16 mouse cellular contexts compared by ENCODE assay signal in the genomic region with DNA sequence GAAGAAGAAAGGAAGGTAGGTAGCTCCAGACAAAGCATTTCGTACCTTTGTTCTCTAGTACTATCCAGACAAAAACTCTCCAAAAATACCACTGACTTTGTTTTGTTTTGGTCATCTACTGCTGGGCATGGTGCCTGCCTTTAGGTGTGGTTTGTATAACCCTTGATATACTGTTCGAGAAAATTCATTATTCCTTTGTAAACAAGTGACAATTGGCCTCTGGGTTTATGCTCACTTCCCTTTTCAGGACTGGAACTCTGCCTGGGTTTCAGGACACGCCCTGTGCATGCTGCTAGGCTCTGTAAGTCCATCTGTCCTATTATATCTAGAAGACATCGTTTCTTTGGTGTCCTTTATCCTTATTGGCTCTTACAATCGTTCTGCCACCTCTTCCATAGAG. TPM values are rescaled to one million over a fixed set of nuclear protein-coding genes. Genes with fewer than 3 reads are reported as not detected.
DNase-seq lines count a peak whose midpoint lies in the region; ATAC-seq and TF ChIP-seq lines count a peak whose summit lies in the region.
"Had no signal": no experiment of that assay in that cellular context is flagged by ENCODE, and none has a peak within 500 bp of the region (broad histone marks: within the 10 kb centered on the region; RNA-seq: fewer than 3 reads in every experiment).

A gene (minus strand): TSS at position 119 of the 400 bp plus-strand sequence.

- no peaks in the 10 kb centered on the region for H3K79me2 ChIP-seq in liver, adult 2 months (ENCODE audit: control insufficient read depth, insufficient read depth, low read length)
- no peaks in the 10 kb centered on the region for H3K79me2 ChIP-seq in myocyte (ENCODE audit: control insufficient read depth, insufficient read depth)

- peak; percentile 75 for TF ChIP-seq EP300 in lung, postnatal 0 days (IDR thresholded peaks at IDR 0.05)

- ATAC-seq in lung, postnatal 0 days: peak; percentile 80
- ATAC-seq in hindbrain, embryonic 12.5 days (ENCODE audit: low FRiP score): no peak

- no peak for TF ChIP-seq CTCF in gastrocnemius, adult 2 months (IDR thresholded peaks at IDR 0.05)
- TF ChIP-seq CTCF in liver, adult 2 months (IDR thresholded peaks at IDR 0.05; ENCODE audit: low read depth, low read length): no peak
- no peak for TF ChIP-seq CTCF in lung, postnatal 0 days (IDR thresholded peaks at IDR 0.05)

- H3K9me3 ChIP-seq in lung, postnatal 0 days (ENCODE audit: low read length): no peaks in the 10 kb centered on the region
- H3K9me3 ChIP-seq in hindbrain, embryonic 12.5 days (replicated peaks): no peaks in the 10 kb centered on the region
- H3K9me3 ChIP-seq: limb, embryonic 12.5 days; neural tube, embryonic 15.5 days had no signal

- no peak for DNase-seq in gastrocnemius, adult 2 months
- no peak for DNase-seq in gastrocnemius, postnatal 25 days
- peak; percentile 3 for DNase-seq in liver, adult 2 months (ENCODE audit: extremely low read depth, low read depth, low spot score)
- no peak for DNase-seq in liver
- DNase-seq in lung, postnatal 0 days (ENCODE audit: low spot score): peak; percentile 70
- no peak for DNase-seq in left cerebral cortex, adult 8-10 months (ENCODE audit: low spot score in 2 of 2)
- DNase-seq: adrenal gland, adult 8-10 months; cerebellum, adult 9-10 months; gastrocnemius, postnatal 10 days; kidney, adult 9 months had no signal

- TF ChIP-seq POLR2A in liver, adult 2 months (IDR thresholded peaks at IDR 0.05; ENCODE audit: extremely low read depth, insufficient read depth, low read length): no peak
- no peak for TF ChIP-seq POLR2A in myocyte (IDR thresholded peaks at IDR 0.05; ENCODE audit: insufficient read length, low read depth)

- no peak within 1 kb of the TSS for H3K4me2 ChIP-seq in lung, postnatal 0 days (replicated peaks; ENCODE audit: low read depth, low read length)
- peak within 1 kb of the TSS; percentile 42 for H3K4me2 ChIP-seq in myocyte (ENCODE audit: low read depth)
- H3K4me2 ChIP-seq in hindbrain, embryonic 12.5 days (replicated peaks): no peak within 1 kb of the TSS
- H3K4me2 ChIP-seq: limb, embryonic 12.5 days; neural tube, embryonic 15.5 days had no signal

- H3ac ChIP-seq in myocyte (ENCODE audit: control insufficient read depth, insufficient read length): no peak within 1 kb of the TSS

- H3K9ac ChIP-seq in liver, adult 2 months (ENCODE audit: low read depth, low read length): no peak within 1 kb of the TSS
- 0 out of 2 replicates have a peak within 1 kb of the TSS, but pooled peaks have one; percentile 1 for H3K9ac ChIP-seq in lung, postnatal 0 days (replicated peaks; ENCODE audit: low read depth)
- no peak within 1 kb of the TSS for H3K9ac ChIP-seq in hindbrain, embryonic 12.5 days
- H3K9ac ChIP-seq: limb, embryonic 12.5 days; neural tube, embryonic 15.5 days had no signal

- H3K4me3 ChIP-seq in gastrocnemius, adult 2 months: peak within 1 kb of the TSS; percentile 38
- H3K4me3 ChIP-seq in liver, adult 2 months (ENCODE audit: insufficient read depth, low read depth, low read length): no peak within 1 kb of the TSS
- H3K4me3 ChIP-seq in lung, postnatal 0 days (ENCODE audit: low read depth, low read length): no peak within 1 kb of the TSS
- no peak within 1 kb of the TSS for H3K4me3 ChIP-seq in myocyte
- no peak within 1 kb of the TSS for H3K4me3 ChIP-seq in hindbrain, embryonic 12.5 days
- H3K4me3 ChIP-seq: erythroblast, embryonic 14.5 days; limb, embryonic 12.5 days; neural tube, embryonic 15.5 days had no signal

- no peaks in the 10 kb centered on the region for H3K27me3 ChIP-seq in liver, adult 2 months (ENCODE audit: control insufficient read depth, insufficient read depth, low read length)
- no peaks in the 10 kb centered on the region for H3K27me3 ChIP-seq in lung, postnatal 0 days (replicated peaks; ENCODE audit: insufficient read depth, low read length)
- no peaks in the 10 kb centered on the region for H3K27me3 ChIP-seq in myocyte (ENCODE audit: control insufficient read depth, insufficient read depth, insufficient read length)
- no peaks in the 10 kb centered on the region for H3K27me3 ChIP-seq in hindbrain, embryonic 12.5 days
- H3K27me3 ChIP-seq: limb, embryonic 12.5 days; neural tube, embryonic 15.5 days had no signal

- H3K27ac ChIP-seq in gastrocnemius, adult 2 months: peak within 1 kb of the TSS; percentile 32; the same call in 1 of the 2 replicates
- H3K27ac ChIP-seq in liver, adult 2 months (replicated peaks; ENCODE audit: insufficient read depth, low read depth, low read length): no peak within 1 kb of the TSS
- H3K27ac ChIP-seq in lung, postnatal 0 days (ENCODE audit: low read length): peak within 1 kb of the TSS; percentile 54; the same call in 1 of the 2 replicates
- no peak within 1 kb of the TSS for H3K27ac ChIP-seq in hindbrain, embryonic 12.5 days
- H3K27ac ChIP-seq: limb, embryonic 12.5 days; neural tube, embryonic 15.5 days had no signal

- no peaks in the 10 kb centered on the region for H3K36me3 ChIP-seq in liver, adult 2 months (ENCODE audit: control insufficient read depth, insufficient read depth, low read length)
- no peaks in the 10 kb centered on the region for H3K36me3 ChIP-seq in lung, postnatal 0 days (ENCODE audit: insufficient read depth, low read length)
- H3K36me3 ChIP-seq in myocyte (ENCODE audit: control insufficient read depth, insufficient read depth): no peaks in the 10 kb centered on the region
- H3K36me3 ChIP-seq in hindbrain, embryonic 12.5 days: peaks cover 9% of the 10 kb centered on the region

- WGBS in liver, adult 2 months: 64% methylated on average over 5 of the region's 5 CpGs
- 50% methylated on average over 5 of the region's 5 CpGs for WGBS in lung, postnatal 0 days
- WGBS in hindbrain, embryonic 12.5 days: 72% methylated on average over 5 of the region's 5 CpGs

- intact Hi-C loops in gastrocnemius, adult 2 months (cut with DNase I): no loop called here

- H3K4me1 ChIP-seq in liver, adult 2 months (ENCODE audit: control insufficient read depth, insufficient read depth, low read length): 0 out of 2 replicates have a peak, but pooled peaks cover 2% of the 10 kb centered on the region
- no peaks in the 10 kb centered on the region for H3K4me1 ChIP-seq in lung, postnatal 0 days (ENCODE audit: insufficient read depth, low read depth, low read length)
- H3K4me1 ChIP-seq in hindbrain, embryonic 12.5 days: no peaks in the 10 kb centered on the region
- H3K4me1 ChIP-seq: limb, embryonic 12.5 days; neural tube, embryonic 15.5 days had no signal

TF ChIP-seq in myocyte, 11 proteins besides CTCF, POLR2A, EP300 and RAD21:
- TF ChIP-seq CEBPB (IDR thresholded peaks at IDR 0.05; ENCODE audit: insufficient read depth, poor library complexity, severe bottlenecking): no peak
- TF ChIP-seq MAX (IDR thresholded peaks at IDR 0.05; ENCODE audit: low read depth): no peak
- no peak for TF ChIP-seq TCF3 (IDR thresholded peaks at IDR 0.05; ENCODE audit: insufficient read length, low read depth)
- TF ChIP-seq POLR2AphosphoS2 (IDR thresholded peaks at IDR 0.05; ENCODE audit: insufficient read length, low read depth): no peak
- no peak for TF ChIP-seq TCF12 (IDR thresholded peaks at IDR 0.05; ENCODE audit: insufficient read depth, poor library complexity, severe bottlenecking)
- TF ChIP-seq E2F4 (IDR thresholded peaks at IDR 0.05; ENCODE audit: insufficient read depth): no peak
- TF ChIP-seq SRF (IDR thresholded peaks at IDR 0.05; ENCODE audit: control insufficient read depth, insufficient read length, low read depth): no peak
- no peak for TF ChIP-seq MYOD1 (IDR thresholded peaks at IDR 0.05; ENCODE audit: control insufficient read depth in 1 of 3, insufficient read length in 2 of 3, low read depth in 2 of 3)

RNA-seq across cellular contexts. Expression of the gene that starts here (rescaled TPM):
- total RNA-seq in gastrocnemius, adult 2 months (2021): 1 to 10 TPM in 1 of 2 experiments, under 1 TPM in 1; 0.18 to 1.0 TPM
- under 1 TPM in 1 of 2 experiments, not detected in 1; 0.64 TPM for total RNA-seq in gastrocnemius, postnatal 25 days (2021)
- 0.13 TPM in 1 of 2 replicates, not detected in the other for total RNA-seq in liver, adult 2 months (2014; rRNA removed)
- polyA plus RNA-seq in liver, adult 2 months (2012; rRNA removed): 0.07 TPM in 1 of 2 replicates, not detected in the other
- polyA plus RNA-seq in lung, postnatal 0 days (2015; fragmentation: Nextera tagmentation; extraction: Ambion mirVana): 0.29 and 0.51 TPM in 2 replicates
- polyA plus RNA-seq in myocyte (2012; fragmentation: generic; extraction: Trizol): 0.50 TPM
- polyA plus RNA-seq in hindbrain, embryonic 12.5 days (2016; fragmentation: Nextera tagmentation; extraction: Ambion mirVana): not detected in 2 replicates
- not detected for total RNA-seq in left cerebral cortex, adult 8-10 months (2022)
- total RNA-seq: gastrocnemius, postnatal 10 days had no signal
- polyA plus RNA-seq: erythroblast, embryonic 14.5 days; limb, embryonic 12.5 days; liver, embryonic 16.5 days; neural tube, embryonic 15.5 days had no signal

Comparison
In these comparisons a context has a peak if more than half of its experiments do, and no peak if none do; other contexts are left out.
1. Peak in DNase-seq in liver, adult 2 months; RNA of the gene not detected or under 1 TPM.
2. Peak in DNase-seq, ATAC-seq, H3K27ac ChIP-seq and H3K9ac ChIP-seq in lung, postnatal 0 days; RNA of the gene not detected or under 1 TPM.